ENCODE assay signal across 8 mouse cellular contexts in genomic region chr11:69715482-69715881, GRCm38 (mm10). TPM values are rescaled to one million over a fixed set of nuclear protein-coding genes. Genes with fewer than 3 reads are reported as not detected.
DNase-seq lines count a peak whose midpoint lies in the region; ATAC-seq and TF ChIP-seq lines count a peak whose summit lies in the region.

No protein-coding gene starts in this region.

- H3K4me2 ChIP-seq in forebrain, postnatal 0 days (ENCODE audit: low read depth): no peak overlapping the region
- no peak overlapping the region for H3K4me2 ChIP-seq in forebrain, embryonic 15.5 days (replicated peaks)
- H3K4me2 ChIP-seq in midbrain, embryonic 16.5 days (ENCODE audit: low read length): no peak overlapping the region

- H3K36me3 ChIP-seq in forebrain, postnatal 0 days (ENCODE audit: insufficient read depth): no peaks in the 10 kb centered on the region
- H3K36me3 ChIP-seq in forebrain, embryonic 15.5 days: no peaks in the 10 kb centered on the region
- H3K36me3 ChIP-seq in midbrain, embryonic 16.5 days (ENCODE audit: control insufficient read depth, insufficient read depth, low read length): no peaks in the 10 kb centered on the region

- H3K27ac ChIP-seq in forebrain, postnatal 0 days (ENCODE audit: low read depth, low read length): no peak overlapping the region
- no peak overlapping the region for H3K27ac ChIP-seq in forebrain, embryonic 15.5 days (replicated peaks)
- H3K27ac ChIP-seq in midbrain, embryonic 16.5 days (ENCODE audit: low read length): no peak overlapping the region

- no peak overlapping the region for H3K4me3 ChIP-seq in forebrain, postnatal 0 days (ENCODE audit: low read depth, low read length)
- H3K4me3 ChIP-seq in forebrain, embryonic 15.5 days: no peak overlapping the region
- H3K4me3 ChIP-seq in midbrain, embryonic 16.5 days (ENCODE audit: low read depth, low read length): no peak overlapping the region

- WGBS in forebrain, postnatal 0 days: 52% methylated on average over 9 of the region's 9 CpGs
- WGBS in forebrain, embryonic 15.5 days: 64% methylated on average over 9 of the region's 9 CpGs
- WGBS in midbrain, embryonic 16.5 days: 57% methylated on average over 9 of the region's 9 CpGs

- ATAC-seq in forebrain, postnatal 0 days: no peak
- no peak for ATAC-seq in forebrain, embryonic 15.5 days (replicated peaks)
- no peak for ATAC-seq in erythroid progenitor cell, adult 5-6 weeks (replicated peaks; ENCODE audit: low FRiP score, poor library complexity, severe bottlenecking)
- ATAC-seq in midbrain, embryonic 16.5 days: no peak

- H3K27me3 ChIP-seq in forebrain, postnatal 0 days (ENCODE audit: insufficient read depth, low read length): no peaks in the 10 kb centered on the region
- H3K27me3 ChIP-seq in forebrain, embryonic 15.5 days: no peaks in the 10 kb centered on the region
- no peaks in the 10 kb centered on the region for H3K27me3 ChIP-seq in midbrain, embryonic 16.5 days (ENCODE audit: control insufficient read depth, insufficient read depth, low read depth, low read length)

- TF ChIP-seq CTCF in forebrain, postnatal 0 days (IDR thresholded peaks at IDR 0.05; ENCODE audit: low read depth): peak; percentile 53

- H3K4me1 ChIP-seq in forebrain, postnatal 0 days (ENCODE audit: insufficient read depth): no peaks in the 10 kb centered on the region
- no peaks in the 10 kb centered on the region for H3K4me1 ChIP-seq in forebrain, embryonic 15.5 days
- H3K4me1 ChIP-seq in midbrain, embryonic 16.5 days (ENCODE audit: control insufficient read depth, insufficient read depth, low read length): no peaks in the 10 kb centered on the region

- no peak for DNase-seq in forebrain, postnatal 0 days
- DNase-seq in A20 (ENCODE audit: low read depth, low spot score): peak; percentile 42
- peak; percentile 56 to 60 for DNase-seq in adrenal gland, postnatal 36 days
- DNase-seq in induced T-regulatory cell, adult 2 months (ENCODE audit: low read depth): peak; percentile 64
- peak; percentile 37 to 53 for DNase-seq in lung, adult 18-20 months

- no peak overlapping the region for H3K9ac ChIP-seq in forebrain, postnatal 0 days
- H3K9ac ChIP-seq in forebrain, embryonic 15.5 days (replicated peaks): no peak overlapping the region
- no peak overlapping the region for H3K9ac ChIP-seq in midbrain, embryonic 16.5 days (ENCODE audit: low read depth, low read length)

- no peaks in the 10 kb centered on the region for H3K9me3 ChIP-seq in forebrain, postnatal 0 days (ENCODE audit: low read length)
- H3K9me3 ChIP-seq in forebrain, embryonic 15.5 days: no peaks in the 10 kb centered on the region
- no peaks in the 10 kb centered on the region for H3K9me3 ChIP-seq in midbrain, embryonic 16.5 days (replicated peaks; ENCODE audit: control insufficient read depth, low read length, poor library complexity, severe bottlenecking)

RNA-seq across cellular contexts. Expression of gene Tnfsfm13, which starts 19.6 kb away (rescaled TPM):
- 0.95 and 4.4 TPM in 2 replicates for total RNA-seq in forebrain, postnatal 0 days (2014; rRNA removed)
- 1.4 and 2.1 TPM in 2 replicates for polyA plus RNA-seq in forebrain, postnatal 0 days (2015; fragmentation: Nextera tagmentation; extraction: Ambion mirVana)
- polyA plus RNA-seq in forebrain, embryonic 15.5 days (2015; fragmentation: Nextera tagmentation; extraction: Ambion mirVana): 1.0 and 1.1 TPM in 2 replicates
- total RNA-seq in adrenal gland, postnatal 36 days (2021): 1 to 10 TPM; 4.0 to 4.9 TPM
- 1.8 TPM in 1 of 2 replicates, not detected in the other for total RNA-seq in erythroid progenitor cell, adult 5-6 weeks (2015; ENCODE audit: low replicate concordance)
- 6.4 and 9.4 TPM in 2 replicates for total RNA-seq in erythroid progenitor cell, adult 5-6 weeks (2017; ENCODE audit: low replicate concordance)
- 0.60 and 0.87 TPM in 2 replicates for polyA plus RNA-seq in midbrain, embryonic 16.5 days (2015; fragmentation: Nextera tagmentation; extraction: Ambion mirVana)

RNA-seq across cellular contexts. Expression of gene Tnfsf12, which starts 19.8 kb away (rescaled TPM):
- 3.3 and 6.7 TPM in 2 replicates for total RNA-seq in forebrain, postnatal 0 days (2014; rRNA removed)
- 4.3 and 7.4 TPM in 2 replicates for polyA plus RNA-seq in forebrain, postnatal 0 days (2015; fragmentation: Nextera tagmentation; extraction: Ambion mirVana)
- 1.6 TPM in 2 replicates for polyA plus RNA-seq in forebrain, embryonic 15.5 days (2015; fragmentation: Nextera tagmentation; extraction: Ambion mirVana)
- total RNA-seq in adrenal gland, postnatal 36 days (2021): 10 to 100 TPM; 21.5 to 22.9 TPM
- total RNA-seq in erythroid progenitor cell, adult 5-6 weeks (2015; ENCODE audit: low replicate concordance): 1.3 and 7.2 TPM in 2 replicates
- not detected in 2 replicates for total RNA-seq in erythroid progenitor cell, adult 5-6 weeks (2017; ENCODE audit: low replicate concordance)
- 2.3 and 3.0 TPM in 2 replicates for polyA plus RNA-seq in midbrain, embryonic 16.5 days (2015; fragmentation: Nextera tagmentation; extraction: Ambion mirVana)

RNA-seq across cellular contexts. Expression of gene Tnfsf13, which starts 29.9 kb away (rescaled TPM):
- total RNA-seq in forebrain, postnatal 0 days (2014; rRNA removed): 1.3 TPM in 1 of 2 replicates, not detected in the other
- polyA plus RNA-seq in forebrain, postnatal 0 days (2015; fragmentation: Nextera tagmentation; extraction: Ambion mirVana): 0.48 and 0.61 TPM in 2 replicates
- 0.38 TPM in 1 of 2 replicates, not detected in the other for polyA plus RNA-seq in forebrain, embryonic 15.5 days (2015; fragmentation: Nextera tagmentation; extraction: Ambion mirVana)
- 1 to 10 TPM; 1.7 to 2.5 TPM for total RNA-seq in adrenal gland, postnatal 36 days (2021)
- 3.2 TPM in 1 of 2 replicates, not detected in the other for total RNA-seq in erythroid progenitor cell, adult 5-6 weeks (2015; ENCODE audit: low replicate concordance)
- total RNA-seq in erythroid progenitor cell, adult 5-6 weeks (2017; ENCODE audit: low replicate concordance): 4.1 TPM in 1 of 2 replicates, not detected in the other
- polyA plus RNA-seq in midbrain, embryonic 16.5 days (2015; fragmentation: Nextera tagmentation; extraction: Ambion mirVana): 0.53 and 0.66 TPM in 2 replicates

RNA-seq across cellular contexts. Expression of gene Senp3, which starts 33.6 kb away (rescaled TPM):
- 79.2 and 82.4 TPM in 2 replicates for total RNA-seq in forebrain, postnatal 0 days (2014; rRNA removed)
- polyA plus RNA-seq in forebrain, postnatal 0 days (2015; fragmentation: Nextera tagmentation; extraction: Ambion mirVana): 60.6 and 77.6 TPM in 2 replicates
- polyA plus RNA-seq in forebrain, embryonic 15.5 days (2015; fragmentation: Nextera tagmentation; extraction: Ambion mirVana): 89.2 and 102 TPM in 2 replicates
- 10 to 100 TPM; 70.6 to 80.4 TPM for total RNA-seq in adrenal gland, postnatal 36 days (2021)
- 32.3 and 41.8 TPM in 2 replicates for total RNA-seq in erythroid progenitor cell, adult 5-6 weeks (2015; ENCODE audit: low replicate concordance)
- 24.8 and 43.4 TPM in 2 replicates for total RNA-seq in erythroid progenitor cell, adult 5-6 weeks (2017; ENCODE audit: low replicate concordance)
- polyA plus RNA-seq in midbrain, embryonic 16.5 days (2015; fragmentation: Nextera tagmentation; extraction: Ambion mirVana): 94.0 and 98.5 TPM in 2 replicates

RNA-seq across cellular contexts. Expression of gene Polr2a, which starts 43.0 kb away (rescaled TPM):
- 11.1 and 20.5 TPM in 2 replicates for total RNA-seq in forebrain, postnatal 0 days (2014; rRNA removed)
- polyA plus RNA-seq in forebrain, postnatal 0 days (2015; fragmentation: Nextera tagmentation; extraction: Ambion mirVana): 9.1 and 10.0 TPM in 2 replicates
- polyA plus RNA-seq in forebrain, embryonic 15.5 days (2015; fragmentation: Nextera tagmentation; extraction: Ambion mirVana): 17.5 and 19.2 TPM in 2 replicates
- total RNA-seq in adrenal gland, postnatal 36 days (2021): 10 to 100 TPM; 86.4 to 90.3 TPM
- 124 and 145 TPM in 2 replicates for total RNA-seq in erythroid progenitor cell, adult 5-6 weeks (2015; ENCODE audit: low replicate concordance)
- total RNA-seq in erythroid progenitor cell, adult 5-6 weeks (2017; ENCODE audit: low replicate concordance): 131 and 162 TPM in 2 replicates
- 13.0 and 15.5 TPM in 2 replicates for polyA plus RNA-seq in midbrain, embryonic 16.5 days (2015; fragmentation: Nextera tagmentation; extraction: Ambion mirVana)
